Mouse (Mus musculus): ENCODE measurements at regions not wholly inside any gene's neighbourhood (a gene's known extent, or its start where the extent isn't known, plus 50 kb on each side); places are given as distances from the start of the nearest gene placed in this dataset.

GRCm38 (mm10) chr12:107266696-107267095 is 221.7 kb upstream of the 3110018I06Rik start:
- no peak for DNase-seq (ENCODE audit: low spot score)
- no peak overlapping the region for H3K27ac ChIP-seq (ENCODE audit: low read depth, low read length)
- H3K4me2 ChIP-seq (ENCODE audit: low read depth): no peak overlapping the region
- no peak overlapping the region for H3K9ac ChIP-seq (ENCODE audit: low read length)
- ATAC-seq (ENCODE audit: insufficient read depth, low FRiP score, low TSS enrichment): no peak
- H3K4me3 ChIP-seq (ENCODE audit: low read depth, low read length): no peak overlapping the region
- no peaks in the 10 kb centered on the region for H3K9me3 ChIP-seq (ENCODE audit: control insufficient read depth, low read length)
- no peaks in the 10 kb centered on the region for H3K36me3 ChIP-seq (ENCODE audit: control insufficient read depth, insufficient read depth, low read length)
- 85% methylated on average over 2 of the region's 2 CpGs for WGBS
- H3K4me1 ChIP-seq (ENCODE audit: control insufficient read depth, insufficient read depth, low read length): no peaks in the 10 kb centered on the region
- no peaks in the 10 kb centered on the region for H3K27me3 ChIP-seq (ENCODE audit: control insufficient read depth, insufficient read depth, low read length)

- H3K27ac ChIP-seq (ENCODE audit: low read depth, low read length): no peak overlapping the region
- 82% methylated on average over 9 of the region's 9 CpGs for WGBS
- no peaks in the 10 kb centered on the region for H3K9me3 ChIP-seq (ENCODE audit: control insufficient read depth, low read length)
- no peak for DNase-seq (ENCODE audit: low spot score)
- no peak overlapping the region for H3K4me3 ChIP-seq (ENCODE audit: low read depth, low read length)
- no peaks in the 10 kb centered on the region for H3K36me3 ChIP-seq (ENCODE audit: control insufficient read depth, insufficient read depth, low read length)
- ATAC-seq (ENCODE audit: insufficient read depth, low FRiP score, low TSS enrichment): no peak
- H3K27me3 ChIP-seq (ENCODE audit: control insufficient read depth, insufficient read depth, low read length): no peaks in the 10 kb centered on the region
- no peak overlapping the region for H3K9ac ChIP-seq (ENCODE audit: low read length)
- H3K4me1 ChIP-seq (ENCODE audit: control insufficient read depth, insufficient read depth, low read length): no peaks in the 10 kb centered on the region
- H3K4me2 ChIP-seq (ENCODE audit: low read depth): no peak overlapping the region
Measured at GRCm38 (mm10) chr12:107285622-107286021, 202.8 kb upstream of the 3110018I06Rik start.

- Histone ChIP-seq H3K27me3 (ENCODE audit: control insufficient read depth, insufficient read depth, low read length) (no peaks in the 10 kb centered on the region), H3K4me1 (ENCODE audit: control insufficient read depth, insufficient read depth, low read length) (no peaks in the 10 kb centered on the region), H3K4me2 (ENCODE audit: low read depth) (no peak overlapping the region), H3K9me3 (ENCODE audit: control insufficient read depth, low read length) (no peaks in the 10 kb centered on the region), H3K36me3 (ENCODE audit: control insufficient read depth, insufficient read depth, low read length) (no peaks in the 10 kb centered on the region), H3K27ac (ENCODE audit: low read depth, low read length) (no peak overlapping the region), H3K9ac (ENCODE audit: low read length) (no peak overlapping the region), H3K4me3 (ENCODE audit: low read depth, low read length) (no peak overlapping the region)
- ATAC-seq (ENCODE audit: insufficient read depth, low FRiP score, low TSS enrichment): no peak
- 93% methylated on average over 5 of the region's 5 CpGs for WGBS
- no peak for DNase-seq (ENCODE audit: low spot score)
Measured at GRCm38 (mm10) chr12:107291377-107291776, 197.1 kb upstream of the 3110018I06Rik start.

GRCm38 (mm10) chr12:107307094-107307740 is 181.2 kb upstream of the 3110018I06Rik start:
- no peaks in the 10 kb centered on the region for H3K27me3 ChIP-seq (ENCODE audit: control insufficient read depth, insufficient read depth, low read length)
- 26% methylated on average over 15 of the region's 15 CpGs for WGBS

GRCm38 (mm10) chr12:107315446-107315845 is 173.0 kb upstream of the 3110018I06Rik start:
- H3K27ac ChIP-seq (ENCODE audit: low read depth, low read length): no peak overlapping the region
- DNase-seq (ENCODE audit: low spot score): no peak
- H3K36me3 ChIP-seq (ENCODE audit: control insufficient read depth, insufficient read depth, low read length): no peaks in the 10 kb centered on the region
- no peak overlapping the region for H3K9ac ChIP-seq (ENCODE audit: low read length)
- H3K4me1 ChIP-seq (ENCODE audit: control insufficient read depth, insufficient read depth, low read length): no peaks in the 10 kb centered on the region
- H3K4me3 ChIP-seq (ENCODE audit: low read depth, low read length): no peak overlapping the region
- H3K27me3 ChIP-seq (ENCODE audit: control insufficient read depth, insufficient read depth, low read length): no peaks in the 10 kb centered on the region
- no peak for ATAC-seq (ENCODE audit: insufficient read depth, low FRiP score, low TSS enrichment)
- no peak overlapping the region for H3K4me2 ChIP-seq (ENCODE audit: low read depth)
- H3K9me3 ChIP-seq (ENCODE audit: control insufficient read depth, low read length): no peaks in the 10 kb centered on the region
- WGBS: 92% methylated on average over 4 of the region's 4 CpGs

More at GRCm38 (mm10) chr12:107307094-107307740, 181.2 kb upstream of the 3110018I06Rik start:
- Histone ChIP-seq H3K36me3 (ENCODE audit: control insufficient read depth, insufficient read depth, low read length) (no peaks in the 10 kb centered on the region), H3K9ac (ENCODE audit: low read length) (no peak overlapping the region), H3K4me1 (ENCODE audit: control insufficient read depth, insufficient read depth, low read length) (peaks cover 3% of the 10 kb centered on the region; the same call in 1 of the 2 replicates), H3K4me2 (ENCODE audit: low read depth) (no peak overlapping the region), H3K27ac (ENCODE audit: low read depth, low read length) (no peak overlapping the region), H3K4me3 (ENCODE audit: low read depth, low read length) (no peak overlapping the region), H3K9me3 (ENCODE audit: control insufficient read depth, low read length) (no peaks in the 10 kb centered on the region)
- ATAC-seq (ENCODE audit: insufficient read depth, low FRiP score, low TSS enrichment) (no peak), DNase-seq (ENCODE audit: low spot score) (no peak)

- Histone ChIP-seq H3K4me1 (ENCODE audit: control insufficient read depth, insufficient read depth, low read length) (no peaks in the 10 kb centered on the region), H3K36me3 (ENCODE audit: control insufficient read depth, insufficient read depth, low read length) (no peaks in the 10 kb centered on the region), H3K27me3 (ENCODE audit: control insufficient read depth, insufficient read depth, low read length) (no peaks in the 10 kb centered on the region), H3K9me3 (ENCODE audit: control insufficient read depth, low read length) (no peaks in the 10 kb centered on the region), H3K27ac (ENCODE audit: low read depth, low read length) (no peak overlapping the region), H3K4me3 (ENCODE audit: low read depth, low read length) (no peak overlapping the region), H3K4me2 (ENCODE audit: low read depth) (no peak overlapping the region), H3K9ac (ENCODE audit: low read length) (no peak overlapping the region)
- WGBS: 35% methylated on average over 7 of the region's 7 CpGs
- DNase-seq (ENCODE audit: low spot score): peak; percentile 56
- no peak for ATAC-seq (ENCODE audit: insufficient read depth, low FRiP score, low TSS enrichment)
Measured at GRCm38 (mm10) chr12:107322861-107323260, 165.6 kb upstream of the 3110018I06Rik start.

- H3K9ac ChIP-seq (ENCODE audit: low read length): no peak overlapping the region
- H3K36me3 ChIP-seq (ENCODE audit: control insufficient read depth, insufficient read depth, low read length): no peaks in the 10 kb centered on the region
- no peak overlapping the region for H3K4me2 ChIP-seq (ENCODE audit: low read depth)
- WGBS: 96% methylated on average over 10 of the region's 10 CpGs
- H3K27ac ChIP-seq (ENCODE audit: low read depth, low read length): no peak overlapping the region
- H3K4me1 ChIP-seq (ENCODE audit: control insufficient read depth, insufficient read depth, low read length): 0 out of 2 replicates have a peak, but pooled peaks cover 4% of the 10 kb centered on the region
- no peaks in the 10 kb centered on the region for H3K27me3 ChIP-seq (ENCODE audit: control insufficient read depth, insufficient read depth, low read length)
- DNase-seq (ENCODE audit: low spot score) (no peak), ATAC-seq (ENCODE audit: insufficient read depth, low FRiP score, low TSS enrichment) (no peak)
- no peaks in the 10 kb centered on the region for H3K9me3 ChIP-seq (ENCODE audit: control insufficient read depth, low read length)
- no peak overlapping the region for H3K4me3 ChIP-seq (ENCODE audit: low read depth, low read length)
Measured at GRCm38 (mm10) chr12:107326101-107326500, 162.3 kb upstream of the 3110018I06Rik start.

- Histone ChIP-seq H3K4me2 (ENCODE audit: low read depth) (no peak overlapping the region), H3K9ac (ENCODE audit: low read length) (no peak overlapping the region), H3K27ac (ENCODE audit: low read depth, low read length) (no peak overlapping the region), H3K27me3 (ENCODE audit: control insufficient read depth, insufficient read depth, low read length) (no peaks in the 10 kb centered on the region), H3K4me3 (ENCODE audit: low read depth, low read length) (no peak overlapping the region), H3K36me3 (ENCODE audit: control insufficient read depth, insufficient read depth, low read length) (no peaks in the 10 kb centered on the region), H3K9me3 (ENCODE audit: control insufficient read depth, low read length) (no peaks in the 10 kb centered on the region), H3K4me1 (ENCODE audit: control insufficient read depth, insufficient read depth, low read length) (0 out of 2 replicates have a peak, but pooled peaks cover 4% of the 10 kb centered on the region)
- DNase-seq (ENCODE audit: low spot score) (no peak), ATAC-seq (ENCODE audit: insufficient read depth, low FRiP score, low TSS enrichment) (no peak)
- 75% methylated on average over 9 of the region's 9 CpGs for WGBS
Measured at GRCm38 (mm10) chr12:107327107-107327770, 161.2 kb upstream of the 3110018I06Rik start.

- no peak overlapping the region for H3K27ac ChIP-seq (ENCODE audit: low read depth, low read length)
- DNase-seq (ENCODE audit: low spot score): peak; percentile 62
- no peaks in the 10 kb centered on the region for H3K27me3 ChIP-seq (ENCODE audit: control insufficient read depth, insufficient read depth, low read length)
- 0 out of 2 replicates have a peak, but pooled peaks cover 4% of the 10 kb centered on the region for H3K4me1 ChIP-seq (ENCODE audit: control insufficient read depth, insufficient read depth, low read length)
- H3K36me3 ChIP-seq (ENCODE audit: control insufficient read depth, insufficient read depth, low read length): no peaks in the 10 kb centered on the region
- H3K4me2 ChIP-seq (ENCODE audit: low read depth): no peak overlapping the region
- H3K9me3 ChIP-seq (ENCODE audit: control insufficient read depth, low read length): no peaks in the 10 kb centered on the region
- H3K9ac ChIP-seq (ENCODE audit: low read length): no peak overlapping the region
- 15% methylated on average over 9 of the region's 9 CpGs for WGBS
- no peak overlapping the region for H3K4me3 ChIP-seq (ENCODE audit: low read depth, low read length)
- no peak; the same call in 1 of the 2 replicates for ATAC-seq (ENCODE audit: insufficient read depth, low FRiP score, low TSS enrichment)
Measured at GRCm38 (mm10) chr12:107328986-107329385, 159.4 kb upstream of the 3110018I06Rik start.
